Mouse (Mus musculus) liver, embryonic 14.5 days (tissue): ENCODE data around the gene Bpifb5.

Experiments used
- CTCF ChIP-seq: IDR thresholded peaks from 2 replicates; pipeline ENCODE4 v1.5.1; 2016; ENCODE audit warnings: antibody characterized with exemption, low read depth, control low read depth
- EP300 ChIP-seq: IDR thresholded peaks from 2 replicates; pipeline ENCODE4 v1.6.1; 2016; ENCODE audit warnings: antibody characterized with exemption, low read depth

GRCm38 (mm10) chr2:154192141-154192540, 31.4 kb upstream of the Bpifb5 start:
- TF ChIP-seq EP300 (no peak), CTCF (no peak)
